Mouse (Mus musculus) liver, postnatal 0 days (tissue): Measurements from ENCODE around the gene Map4k1.

Experiments
- CTCF ChIP-seq: sonication (generic); IDR thresholded peaks from 2 replicates; pipeline ENCODE4 v1.5.1; 2016; ENCODE audit warnings: antibody characterized with exemption, low read depth
- EP300 ChIP-seq: IDR thresholded peaks from 2 replicates; pipeline ENCODE4 v1.6.1; 2016; ENCODE audit warnings: antibody characterized with exemption, low read depth, mild to moderate bottlenecking

DNA sequence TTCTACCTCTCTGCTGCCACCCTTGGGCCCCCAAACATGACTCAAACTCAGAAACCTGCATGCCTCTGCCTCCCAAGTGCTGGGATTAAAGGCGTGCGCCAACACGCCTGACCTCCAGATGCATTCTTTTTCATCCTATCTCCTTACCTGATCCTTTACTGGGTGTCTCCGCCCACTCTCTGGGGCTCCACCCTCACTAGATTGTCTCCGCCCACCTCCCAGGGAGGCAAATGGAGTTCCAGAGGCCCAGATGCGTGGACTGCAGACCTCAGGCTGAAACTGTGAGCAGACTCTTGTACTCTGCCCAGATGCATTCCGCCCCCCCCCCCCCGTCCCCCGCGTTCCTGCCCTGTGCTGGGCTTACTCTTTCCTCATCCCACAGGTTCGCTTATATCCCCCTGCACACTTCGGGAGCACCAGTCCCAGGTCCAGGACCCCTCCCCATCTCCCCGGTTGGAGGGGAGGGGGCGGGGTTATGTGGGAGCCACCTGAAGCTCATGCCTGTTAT, 9.0 kb downstream of the Map4k1 start:
- TF ChIP-seq CTCF = no peak
- no peak for TF ChIP-seq EP300
